Mouse (Mus musculus) embryonic fibroblast, embryonic 13.5 days (primary cell): Measurements from ENCODE around the gene Dhx57. TPM values are rescaled to one million over a fixed set of nuclear protein-coding genes. Genes with fewer than 3 reads are reported as not detected.
"Not testable (repeated sequence)": the region's sequence is repeated elsewhere in the genome, so short reads cannot be mapped to it uniquely, and the experiment has no call there.

Experiments used
- H3K27ac ChIP-seq: 2 replicates; pipeline ENCODE4 v1.5.1; 2012; ENCODE audit warnings: low read length, control low read depth, inconsistent platforms; ENCODE audit not compliant: insufficient read depth
- H3K4me1 ChIP-seq: 2 replicates; pipeline ENCODE4 v1.6.1; 2011; ENCODE audit warnings: low read length; ENCODE audit not compliant: control insufficient read depth, insufficient read depth
- H3K4me3 ChIP-seq: 2 replicates; pipeline ENCODE4 v1.5.1; 2011; ENCODE audit warnings: mild to moderate bottlenecking, control low read depth, low read length; ENCODE audit not compliant: insufficient read depth
- CTCF ChIP-seq: IDR thresholded peaks from 2 replicates; pipeline ENCODE4 v1.5.1; 2011; ENCODE audit warnings: mild to moderate bottlenecking, control low read depth, low read length, moderate library complexity, borderline replicate concordance; ENCODE audit not compliant: insufficient read depth
- POLR2A ChIP-seq: IDR thresholded peaks from 2 replicates; pipeline ENCODE4 v1.6.1; 2011; ENCODE audit warnings: low read depth, mild to moderate bottlenecking, control low read depth, low read length, moderate library complexity
- polyA plus RNA-seq: library from polyadenylated mRNA; stranded (reverse); fragments of >200 nt; gene quantifications from 2 replicates; pipeline ENCODE4 v1.2.4, GENCODE M21; 2011; ENCODE audit warnings: low read depth; ENCODE audit not compliant: missing spikeins, insufficient read length

The Dhx57 gene
- polyA plus RNA-seq, 1 experiment: 25.8 TPM

DNA sequence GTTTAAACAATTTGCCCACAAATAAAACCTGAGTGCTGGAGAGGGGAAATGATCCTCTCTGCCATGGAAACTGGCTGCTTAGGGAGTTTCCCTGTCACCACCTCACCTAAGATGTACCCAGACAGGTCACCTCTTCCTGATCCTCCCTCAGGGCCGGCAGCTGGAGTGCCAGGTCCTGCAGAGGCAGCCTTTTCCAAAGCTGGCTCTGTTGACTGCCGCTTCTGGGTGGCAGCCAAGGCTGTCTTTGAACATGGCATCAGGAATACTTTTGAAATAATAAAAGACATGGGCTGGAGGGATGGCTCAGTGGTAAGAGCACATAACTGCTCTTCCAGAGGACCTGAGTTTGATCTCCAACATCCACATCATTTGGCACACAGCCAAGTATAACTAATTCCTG, 60.9 kb downstream of the Dhx57 start:
- Histone ChIP-seq H3K4me1 (no peaks in the 10 kb centered on the region), H3K27ac (no peak overlapping the region), H3K4me3 (no peak overlapping the region)
- no peak for TF ChIP-seq POLR2A
- TF ChIP-seq CTCF: no peak

- not testable (repeated sequence) for H3K27ac ChIP-seq, H3K4me1 ChIP-seq
- peak overlapping the region; percentile 73 for H3K4me3 ChIP-seq
Observed at GRCm38 (mm10) chr17:80225142-80225541, 65.1 kb downstream of the Dhx57 start.

DNA sequence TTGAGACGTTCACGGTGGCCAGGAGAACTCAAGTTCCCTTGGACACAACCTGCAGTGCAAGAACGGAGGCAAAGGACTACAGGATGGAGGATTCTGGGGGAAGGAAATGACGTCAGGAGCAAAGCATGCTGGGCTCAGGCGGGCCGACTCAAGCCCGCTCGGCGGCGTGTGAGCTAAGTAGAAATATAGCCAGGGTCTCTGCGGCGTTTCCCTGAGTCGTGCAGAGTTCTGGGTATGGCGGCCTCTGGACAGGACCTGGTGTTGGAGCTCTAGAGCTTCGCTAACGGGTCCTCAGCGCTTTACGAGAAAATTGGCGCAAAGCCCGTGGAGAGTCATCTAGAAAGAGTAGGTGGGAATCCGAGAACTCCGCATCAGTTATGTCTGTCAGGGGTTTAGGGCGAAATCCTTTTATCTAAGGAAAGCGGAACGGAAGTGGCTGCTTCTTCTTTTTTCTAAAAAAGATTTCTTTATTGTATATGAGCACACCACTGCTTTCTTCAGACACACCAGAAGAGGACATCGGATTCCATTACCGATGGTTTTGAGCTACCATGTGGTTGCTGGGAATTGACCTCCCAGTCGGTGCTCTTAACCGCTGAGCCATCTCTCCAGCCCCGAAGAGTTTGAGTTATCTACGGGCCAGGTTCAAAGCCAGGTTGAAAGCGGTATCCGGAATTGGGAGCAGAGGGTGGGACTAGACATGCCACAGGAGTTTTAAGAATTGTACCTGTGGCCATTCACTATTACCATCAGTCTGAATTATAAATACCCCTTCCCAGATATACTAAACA, 65.8 kb downstream of the Dhx57 start, which contains the start of gene Gemin6:
Gemin6 (plus strand) TSS at position 116 of the 791 bp plus-strand sequence.
- Histone ChIP-seq H3K27ac (peak within 1 kb of the TSS; percentile 55), H3K4me3 (peak within 1 kb of the TSS; percentile 73), H3K4me1 (no peaks in the 10 kb centered on the region)
- TF ChIP-seq POLR2A: peak; percentile 84
- no peak for TF ChIP-seq CTCF

DNA sequence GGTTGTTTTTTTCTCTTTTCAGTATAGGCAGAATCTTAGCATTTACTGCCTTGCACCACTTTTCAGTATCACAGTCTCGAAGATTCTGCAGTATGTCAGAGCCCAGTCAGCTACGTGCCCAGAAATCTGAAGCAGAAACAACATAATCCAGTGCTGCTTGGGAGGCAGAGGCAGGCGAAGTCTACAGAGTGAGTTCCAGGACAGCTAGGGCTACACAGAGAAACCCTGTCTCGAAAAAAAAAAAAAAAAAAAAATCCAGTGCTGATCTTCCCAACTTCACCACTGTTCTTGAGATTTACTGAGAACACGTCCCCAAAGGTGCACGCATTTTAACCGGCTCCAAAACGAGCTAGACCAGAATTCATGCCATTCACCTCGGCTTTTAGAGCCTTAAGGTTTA, 66.4 kb downstream of the Dhx57 start:
- TF ChIP-seq CTCF: no peak
- no peak for TF ChIP-seq POLR2A
- H3K4me1 ChIP-seq: no peaks in the 10 kb centered on the region
- H3K27ac ChIP-seq: no peak overlapping the region
- peak overlapping the region; percentile 73 for H3K4me3 ChIP-seq

DNA sequence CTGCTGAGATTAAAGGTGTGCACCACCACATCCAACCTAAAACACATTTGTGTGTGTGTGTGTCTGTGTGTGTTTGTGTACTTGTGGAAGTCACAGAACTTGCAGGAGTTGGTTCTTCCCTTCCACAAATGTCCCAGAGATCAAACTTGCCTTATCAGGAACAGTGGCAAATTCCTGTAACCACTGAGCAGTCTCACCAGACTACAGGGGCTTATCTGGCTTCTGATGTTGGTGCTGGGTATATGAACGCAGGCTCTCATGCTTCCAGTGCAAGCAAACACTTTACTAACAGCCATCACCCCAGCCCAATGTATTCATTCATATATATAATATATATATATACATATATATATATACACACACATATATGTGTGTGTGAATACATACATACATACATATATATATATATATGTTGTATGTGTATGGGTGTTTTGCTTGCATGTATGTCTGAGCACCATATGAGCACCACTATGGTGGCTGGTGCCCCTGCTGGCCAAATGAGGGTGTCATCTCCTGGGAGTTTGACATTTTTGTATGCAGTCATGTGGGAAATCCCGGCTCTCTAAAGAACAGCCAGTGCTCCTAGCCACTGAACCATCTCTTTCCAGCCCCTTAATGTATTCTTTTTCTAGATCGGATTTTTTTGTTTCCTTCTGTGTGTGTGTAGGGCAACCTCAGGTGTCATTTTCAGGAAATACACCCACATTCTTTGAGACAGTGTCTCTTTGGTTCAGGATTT, 68.2 kb downstream of the Dhx57 start:
- Histone ChIP-seq H3K4me3 (no peak overlapping the region), H3K4me1 (no peaks in the 10 kb centered on the region), H3K27ac (no peak overlapping the region)
- no peak for TF ChIP-seq CTCF
- TF ChIP-seq POLR2A: no peak

- Histone ChIP-seq H3K27ac (no peak overlapping the region), H3K4me1 (no peaks in the 10 kb centered on the region), H3K4me3 (no peak overlapping the region)
- TF ChIP-seq POLR2A (no peak), CTCF (no peak)
Observed at GRCm38 (mm10) chr17:80221202-80221601, 69.1 kb downstream of the Dhx57 start.

GRCm38 (mm10) chr17:80220131-80220530, 70.1 kb downstream of the Dhx57 start:
- Histone ChIP-seq H3K4me1 (no peaks in the 10 kb centered on the region), H3K4me3 (no peak overlapping the region), H3K27ac (no peak overlapping the region)
- TF ChIP-seq CTCF (no peak), POLR2A (no peak)

GRCm38 (mm10) chr17:80213998-80214397, 76.3 kb downstream of the Dhx57 start:
- H3K4me1 ChIP-seq, H3K4me3 ChIP-seq, H3K27ac ChIP-seq: not testable (repeated sequence)

DNA sequence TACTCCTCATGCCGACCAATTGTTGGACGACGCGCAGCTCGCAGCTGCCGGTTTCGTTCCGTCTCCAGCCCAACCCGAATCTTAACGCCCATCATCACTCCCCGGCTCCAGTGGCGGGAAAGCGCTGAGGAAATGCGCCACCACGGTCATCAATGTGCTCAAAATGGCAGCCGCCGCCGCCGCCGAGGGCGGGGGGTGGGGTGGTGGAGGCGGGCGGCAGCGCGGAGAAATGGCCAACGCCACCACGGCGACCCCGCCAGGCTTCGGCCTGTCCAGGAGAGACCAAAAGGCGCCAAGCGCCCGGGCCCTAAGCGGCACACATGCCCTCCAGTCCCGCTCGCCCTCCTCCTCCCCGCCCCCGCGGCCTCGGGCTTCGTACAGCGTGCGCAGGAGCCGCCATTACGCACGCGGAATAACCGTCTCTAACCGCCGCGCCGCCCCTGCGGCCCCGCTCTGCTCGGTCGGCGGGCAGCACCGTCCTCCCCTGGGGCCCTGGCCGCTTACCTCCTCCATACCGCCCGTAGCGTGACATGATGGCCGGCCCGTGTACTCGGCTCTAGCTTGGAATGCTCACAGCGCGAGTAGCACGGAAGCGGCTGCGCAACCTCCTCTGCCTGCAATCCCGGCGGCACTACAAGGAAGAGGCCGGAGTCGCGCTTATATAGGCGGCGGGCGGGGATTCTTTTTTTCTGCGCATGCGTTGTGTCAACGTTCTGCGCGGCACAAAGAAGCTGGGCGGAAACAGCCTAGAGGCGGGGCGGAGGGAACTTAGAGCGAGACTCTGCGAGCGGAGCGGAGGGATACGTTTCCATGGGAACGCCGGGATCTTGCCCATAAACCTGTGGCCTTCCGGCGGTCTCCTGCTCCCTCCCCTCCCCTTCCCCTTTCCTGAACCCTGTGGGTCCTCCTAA, 83.3 kb downstream of the Dhx57 start, which contains the start of the genes Srsf7 and Ttc39d:
Srsf7 (minus strand) TSS at position 637 of the 911 bp plus-strand sequence.
Ttc39d (plus strand) TSS at position 790 of the 911 bp plus-strand sequence.
- TF ChIP-seq POLR2A: peak; percentile 100
- no peak for TF ChIP-seq CTCF
- Histone ChIP-seq H3K27ac (peak within 1 kb of the TSS; percentile 85), H3K4me1 (no peaks in the 10 kb centered on the region), H3K4me3 (peak within 1 kb of the TSS; percentile 75)

- Histone ChIP-seq H3K4me3 (peak overlapping the region; percentile 75), H3K27ac (peak overlapping the region; percentile 19), H3K4me1 (no peaks in the 10 kb centered on the region)
- TF ChIP-seq POLR2A: no peak
- TF ChIP-seq CTCF: no peak
Observed at GRCm38 (mm10) chr17:80206301-80206670, 84.0 kb downstream of the Dhx57 start.
